Mouse (Mus musculus): Measurements from ENCODE around the gene Olfr1475. TPM values are rescaled to one million over a fixed set of nuclear protein-coding genes. Genes with fewer than 3 reads are reported as not detected.
"Not testable (repeated sequence)": the region's sequence is repeated elsewhere in the genome, so short reads cannot be mapped to it uniquely, and the experiment has no call there.

Olfr1475 gene
- polyA plus RNA-seq (2014; fragmentation: Nextera tagmentation; extraction: Ambion mirVana): not detected in 2 replicates

DNA sequence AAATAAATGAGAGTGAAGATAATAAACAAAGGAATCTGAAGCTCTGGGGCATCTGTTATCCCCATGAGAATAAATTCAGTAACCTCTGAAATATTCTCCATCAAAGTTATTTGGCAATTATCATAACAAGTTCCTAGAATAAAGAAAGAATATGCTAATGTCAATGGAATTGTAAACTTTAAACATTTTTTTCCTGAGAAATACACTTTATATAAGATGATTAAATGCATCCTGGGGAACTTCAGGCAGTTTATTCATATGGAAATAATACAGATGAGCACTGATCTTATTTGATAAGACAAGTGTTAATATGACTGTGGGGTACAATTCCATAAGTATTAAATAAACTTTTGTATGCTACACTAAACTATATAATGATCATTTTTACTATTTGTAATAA is at the start of gene Olfr1475:
Olfr1475 (minus strand) TSS at position 101 of the 400 bp plus-strand sequence.
- no peaks in the 10 kb centered on the region for H3K27me3 ChIP-seq (ENCODE audit: insufficient read depth, low read length)
- no peaks in the 10 kb centered on the region for H3K4me1 ChIP-seq (ENCODE audit: insufficient read depth)
- DNase-seq (no peak), ATAC-seq (ENCODE audit: insufficient read depth) (no peak)
- H3K36me3 ChIP-seq (ENCODE audit: insufficient read depth): no peaks in the 10 kb centered on the region
- no peak within 1 kb of the TSS for H3K4me3 ChIP-seq (ENCODE audit: low read depth, low read length)
- no peaks in the 10 kb centered on the region for H3K9me3 ChIP-seq (ENCODE audit: low read depth, low read length)
- H3K27ac ChIP-seq (ENCODE audit: low read depth): no peak within 1 kb of the TSS
- no peak within 1 kb of the TSS for H3K4me2 ChIP-seq
- no peak for TF ChIP-seq CTCF (IDR thresholded peaks at IDR 0.05; ENCODE audit: low read depth)
- no peak within 1 kb of the TSS for H3K9ac ChIP-seq

- TF ChIP-seq CTCF (IDR thresholded peaks at IDR 0.05; ENCODE audit: low read depth): no peak
- Histone ChIP-seq H3K9me3 (ENCODE audit: low read depth, low read length) (no peaks in the 10 kb centered on the region), H3K4me1 (ENCODE audit: insufficient read depth) (no peaks in the 10 kb centered on the region), H3K27me3 (ENCODE audit: insufficient read depth, low read length) (no peaks in the 10 kb centered on the region), H3K36me3 (ENCODE audit: insufficient read depth) (no peaks in the 10 kb centered on the region), H3K27ac (ENCODE audit: low read depth) (no peak within 1 kb of the TSS), H3K4me2 (no peak within 1 kb of the TSS), H3K9ac (no peak within 1 kb of the TSS), H3K4me3 (ENCODE audit: low read depth, low read length) (no peak within 1 kb of the TSS)
- no peak for ATAC-seq (ENCODE audit: insufficient read depth)
- 91% methylated on average over 2 of the region's 2 CpGs for WGBS
- DNase-seq: no peak
Measured at GRCm38 (mm10) chr19:13527613-13528012, 47.6 kb upstream of the Olfr1475 start, which contains the start of gene Olfr1480. Gene Olfr1480, plus strand, starts transcription at chr19:13527913.

DNA sequence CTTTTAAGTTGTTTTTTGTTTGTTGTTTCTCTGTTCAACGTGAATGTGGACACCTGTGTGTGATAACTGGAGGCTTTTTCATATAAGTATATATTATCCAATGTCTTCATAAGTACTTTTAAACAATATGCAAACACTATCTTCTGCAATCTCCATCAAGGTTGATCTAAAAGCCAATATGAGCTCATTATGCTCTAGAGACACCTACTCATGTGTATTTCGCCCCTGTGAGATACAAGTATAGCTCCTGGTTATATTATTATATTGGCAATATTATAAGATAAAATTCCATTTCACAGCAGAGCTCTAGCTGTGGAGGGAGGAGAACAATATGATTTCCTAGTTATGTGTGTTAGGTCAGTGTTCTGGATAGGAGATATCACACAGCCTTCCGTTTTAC is 20.2 kb upstream of the Olfr1475 start, which contains the start of gene Olfr1477:
Olfr1477 (plus strand) TSS at position 301 of the 400 bp plus-strand sequence.
- no peak within 1 kb of the TSS for H3K4me3 ChIP-seq (ENCODE audit: low read depth, low read length)
- no peak within 1 kb of the TSS for H3K4me2 ChIP-seq
- H3K9me3 ChIP-seq (ENCODE audit: low read depth, low read length): no peaks in the 10 kb centered on the region
- no peak for TF ChIP-seq CTCF (IDR thresholded peaks at IDR 0.05; ENCODE audit: low read depth)
- no peak within 1 kb of the TSS for H3K9ac ChIP-seq
- H3K27ac ChIP-seq (ENCODE audit: low read depth): no peak within 1 kb of the TSS
- DNase-seq (no peak), ATAC-seq (ENCODE audit: insufficient read depth) (no peak)
- no peaks in the 10 kb centered on the region for H3K36me3 ChIP-seq (ENCODE audit: insufficient read depth)
- WGBS: 72% methylated on average over 3 of the region's 3 CpGs
- no peaks in the 10 kb centered on the region for H3K4me1 ChIP-seq (ENCODE audit: insufficient read depth)
- no peaks in the 10 kb centered on the region for H3K27me3 ChIP-seq (ENCODE audit: insufficient read depth, low read length)

- not testable (repeated sequence) for H3K27ac ChIP-seq (ENCODE audit: low read depth); DNase-seq; H3K4me1 ChIP-seq (ENCODE audit: insufficient read depth); H3K27me3 ChIP-seq (ENCODE audit: insufficient read depth, low read length); H3K36me3 ChIP-seq (ENCODE audit: insufficient read depth); H3K9me3 ChIP-seq (ENCODE audit: low read depth, low read length); H3K9ac ChIP-seq; H3K4me2 ChIP-seq; ATAC-seq (ENCODE audit: insufficient read depth); H3K4me3 ChIP-seq (ENCODE audit: low read depth, low read length)
- WGBS: 78% methylated on average over 4 of the region's 4 CpGs
Measured at GRCm38 (mm10) chr19:13469265-13469664, 10.7 kb downstream of the Olfr1475 start, which contains the start of gene Olfr1474. Gene Olfr1474, plus strand, starts transcription at chr19:13469565.

DNA sequence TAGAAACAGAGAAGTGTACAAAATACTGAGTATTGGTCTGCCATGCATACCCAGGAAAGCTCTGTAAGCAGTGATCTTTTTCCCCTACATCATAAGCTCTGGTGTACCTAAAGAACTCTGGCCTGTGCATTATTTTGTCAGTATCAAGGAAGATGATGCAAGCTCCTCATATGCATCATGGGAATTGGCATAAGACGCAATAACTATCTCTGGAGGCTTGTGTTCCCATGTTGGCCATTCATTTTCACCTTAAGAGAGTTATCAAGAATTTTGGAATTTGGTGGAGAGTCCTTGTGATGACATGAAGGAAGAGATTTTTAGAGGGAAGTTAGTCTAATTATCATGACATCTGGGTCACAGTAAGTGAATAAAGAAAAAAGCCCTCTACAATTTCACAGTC is 24.0 kb downstream of the Olfr1475 start, which contains the start of gene Olfr1472:
Olfr1472 (minus strand) TSS at position 101 of the 400 bp plus-strand sequence.
- Histone ChIP-seq H3K4me1 (ENCODE audit: insufficient read depth) (no peaks in the 10 kb centered on the region), H3K27ac (ENCODE audit: low read depth) (no peak within 1 kb of the TSS), H3K9ac (no peak within 1 kb of the TSS), H3K36me3 (ENCODE audit: insufficient read depth) (no peaks in the 10 kb centered on the region), H3K9me3 (ENCODE audit: low read depth, low read length) (no peaks in the 10 kb centered on the region), H3K4me2 (no peak within 1 kb of the TSS), H3K4me3 (ENCODE audit: low read depth, low read length) (no peak within 1 kb of the TSS), H3K27me3 (ENCODE audit: insufficient read depth, low read length) (no peaks in the 10 kb centered on the region)
- 78% methylated on average over 1 of the region's 1 CpGs for WGBS
- no peak for DNase-seq
- no peak for TF ChIP-seq CTCF (IDR thresholded peaks at IDR 0.05; ENCODE audit: low read depth)
- no peak for ATAC-seq (ENCODE audit: insufficient read depth)

DNA sequence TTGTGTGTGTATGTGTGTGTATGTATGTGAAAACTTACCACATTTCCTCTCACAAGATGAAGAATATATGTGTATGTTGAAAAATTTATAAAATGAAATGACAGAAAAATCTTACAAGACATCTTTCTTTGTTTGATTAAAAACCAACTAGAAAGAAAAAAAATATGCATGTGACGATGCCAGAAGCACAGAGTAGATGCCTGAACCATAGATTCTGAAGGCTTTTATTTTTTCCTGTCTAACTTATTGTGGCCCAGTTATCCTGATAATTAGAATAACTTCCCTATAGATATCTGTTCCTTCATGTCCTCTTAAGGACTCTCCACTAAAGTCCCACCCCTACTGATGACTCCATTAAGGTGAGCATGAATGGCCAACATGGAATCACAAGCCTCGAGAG is 36.9 kb downstream of the Olfr1475 start, which contains the start of gene Olfr1471:
Olfr1471 (plus strand) TSS at position 301 of the 400 bp plus-strand sequence.
- not testable (repeated sequence) for ATAC-seq (ENCODE audit: insufficient read depth); H3K4me2 ChIP-seq; H3K4me1 ChIP-seq (ENCODE audit: insufficient read depth); H3K9ac ChIP-seq; DNase-seq; H3K4me3 ChIP-seq (ENCODE audit: low read depth, low read length); H3K9me3 ChIP-seq (ENCODE audit: low read depth, low read length); H3K27ac ChIP-seq (ENCODE audit: low read depth); H3K27me3 ChIP-seq (ENCODE audit: insufficient read depth, low read length); H3K36me3 ChIP-seq (ENCODE audit: insufficient read depth)
- 64% methylated on average over 2 of the region's 2 CpGs for WGBS

Other genes with a start within 250 kb of the Olfr1475 start
- gene Olfr1463, start 248.9 kb downstream of the Olfr1475 start, polyA plus RNA-seq (2014; fragmentation: Nextera tagmentation; extraction: Ambion mirVana): not detected in 2 replicates
- gene Olfr1465, start 164.7 kb downstream of the Olfr1475 start, polyA plus RNA-seq (2014; fragmentation: Nextera tagmentation; extraction: Ambion mirVana): not detected in 2 replicates
- not detected in 2 replicates for gene Olfr1466, start 141.3 kb downstream of the Olfr1475 start, polyA plus RNA-seq (2014; fragmentation: Nextera tagmentation; extraction: Ambion mirVana)
- not detected in 2 replicates for gene Olfr1467, start 118.0 kb downstream of the Olfr1475 start, polyA plus RNA-seq (2014; fragmentation: Nextera tagmentation; extraction: Ambion mirVana)
- not detected in 2 replicates for gene Olfr1469, start 72.3 kb downstream of the Olfr1475 start, polyA plus RNA-seq (2014; fragmentation: Nextera tagmentation; extraction: Ambion mirVana)
- not detected in 2 replicates for gene Olfr1471, start 36.8 kb downstream of the Olfr1475 start, polyA plus RNA-seq (2014; fragmentation: Nextera tagmentation; extraction: Ambion mirVana)
- gene Olfr1472, start 24.1 kb downstream of the Olfr1475 start, polyA plus RNA-seq (2014; fragmentation: Nextera tagmentation; extraction: Ambion mirVana): not detected in 2 replicates
- gene Olfr1474, start 10.6 kb downstream of the Olfr1475 start, polyA plus RNA-seq (2014; fragmentation: Nextera tagmentation; extraction: Ambion mirVana): not detected in 2 replicates
- gene Olfr1477, start 20.4 kb upstream of the Olfr1475 start, polyA plus RNA-seq (2014; fragmentation: Nextera tagmentation; extraction: Ambion mirVana): not detected in 2 replicates
- gene Olfr1480, start 47.7 kb upstream of the Olfr1475 start, polyA plus RNA-seq (2014; fragmentation: Nextera tagmentation; extraction: Ambion mirVana): not detected in 2 replicates
- not detected in 2 replicates for gene Olfr1484, start 103.3 kb upstream of the Olfr1475 start, polyA plus RNA-seq (2014; fragmentation: Nextera tagmentation; extraction: Ambion mirVana)
- not detected in 2 replicates for gene Olfr1487, start 137.2 kb upstream of the Olfr1475 start, polyA plus RNA-seq (2014; fragmentation: Nextera tagmentation; extraction: Ambion mirVana)
- not detected in 2 replicates for gene Olfr1489, start 151.4 kb upstream of the Olfr1475 start, polyA plus RNA-seq (2014; fragmentation: Nextera tagmentation; extraction: Ambion mirVana)
- gene Olfr1490, start 170.9 kb upstream of the Olfr1475 start, polyA plus RNA-seq (2014; fragmentation: Nextera tagmentation; extraction: Ambion mirVana): not detected in 2 replicates
- gene Olfr1491, start 217.1 kb upstream of the Olfr1475 start, polyA plus RNA-seq (2014; fragmentation: Nextera tagmentation; extraction: Ambion mirVana): not detected in 2 replicates
- not detected in 2 replicates for gene Olfr1493-ps1, start 243.1 kb upstream of the Olfr1475 start, polyA plus RNA-seq (2014; fragmentation: Nextera tagmentation; extraction: Ambion mirVana)

All from lung, embryonic 14.5 days (tissue).